22 mouse cellular contexts compared by ENCODE assay signal in the genomic region with DNA sequence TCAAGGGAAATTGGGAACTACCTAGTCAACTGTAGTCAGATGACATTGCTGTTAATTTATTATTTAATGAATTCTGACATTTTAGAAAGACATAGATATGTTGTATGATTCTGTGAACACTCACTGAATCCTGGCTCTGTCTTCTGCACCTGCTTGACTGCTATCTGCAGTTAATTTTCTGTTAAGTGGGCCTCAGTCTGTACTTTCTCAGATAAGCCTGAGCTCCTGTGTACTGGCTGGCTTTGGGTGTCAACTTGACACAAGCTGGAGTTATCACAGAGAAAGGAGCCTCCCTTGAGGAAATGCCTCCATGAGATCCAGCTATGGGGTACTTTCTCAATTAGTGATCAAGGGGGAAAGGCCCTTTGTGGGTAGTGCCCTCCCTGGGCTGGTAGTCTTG.
A peak's percentile ranks its signal among the peaks of the same experiment; 100 is the strongest.
DNase-seq lines count a peak whose midpoint lies in the region; ATAC-seq and TF ChIP-seq lines count a peak whose summit lies in the region.
"Had no signal": no experiment of that assay in that cellular context is flagged by ENCODE, and none has a peak within 500 bp of the region (broad histone marks: within the 10 kb centered on the region; RNA-seq: fewer than 3 reads in every experiment).

No protein-coding gene starts in this region.

- peak; percentile 85 for ATAC-seq in liver, embryonic 11.5 days (replicated peaks; ENCODE audit: low FRiP score)
- peak; percentile 87 for ATAC-seq in liver, embryonic 14.5 days (ENCODE audit: insufficient read depth)
- peak; percentile 50; the same call in 1 of the 2 replicates for ATAC-seq in liver, postnatal 0 days
- no peak for ATAC-seq in midbrain, embryonic 13.5 days
- ATAC-seq: activated CD4-positive, CD25-positive, alpha-beta regulatory T cell, adult 4 months; CD4-positive, CD25-positive, alpha-beta regulatory T cell, adult 4 months; forebrain, embryonic 15.5 days had no signal

- H3K4me1 ChIP-seq in liver, embryonic 11.5 days (replicated peaks; ENCODE audit: control insufficient read depth, insufficient read depth, low read length), result peaks cover 18% of the 10 kb centered on the region
- H3K4me1 ChIP-seq in liver, embryonic 14.5 days (replicated peaks; ENCODE audit: control insufficient read depth in 2 of 2, insufficient read depth in 2 of 2, low read length in 1 of 2), result peaks cover 21 to 26% of the 10 kb centered on the region in 2 experiments
- no peaks in the 10 kb centered on the region for H3K4me1 ChIP-seq in liver, postnatal 0 days (ENCODE audit: insufficient read depth)
- H3K4me1 ChIP-seq in midbrain, embryonic 13.5 days (replicated peaks), result no peaks in the 10 kb centered on the region
- H3K4me1 ChIP-seq: forebrain, embryonic 12.5 days; forebrain, embryonic 15.5 days; hindbrain, embryonic 12.5 days; hindbrain, embryonic 15.5 days had no signal

- intact Hi-C loops in left cerebral cortex, postnatal 25 days (cut with DNase I), result loop anchor here (5.0 kb wide), 1 partner anchor 68 kb away; no protein-coding TSS in a partner anchor

- no peak overlapping the region for H3K9ac ChIP-seq in liver, embryonic 11.5 days (ENCODE audit: low read depth, low read length)
- H3K9ac ChIP-seq in liver, embryonic 14.5 days (replicated peaks), result no peak overlapping the region
- H3K9ac ChIP-seq in liver, postnatal 0 days (replicated peaks), result no peak overlapping the region
- H3K9ac ChIP-seq in midbrain, embryonic 13.5 days (replicated peaks), result no peak overlapping the region
- H3K9ac ChIP-seq: forebrain, embryonic 12.5 days; forebrain, embryonic 15.5 days; heart, embryonic 13.5 days; hindbrain, embryonic 12.5 days; hindbrain, embryonic 15.5 days had no signal

- no peak overlapping the region; the same call in 1 of the 2 replicates for H3K27ac ChIP-seq in liver, embryonic 11.5 days (ENCODE audit: low read depth, low read length)
- H3K27ac ChIP-seq in liver, embryonic 14.5 days, result no peak overlapping the region
- H3K27ac ChIP-seq in liver, postnatal 0 days (ENCODE audit: low read depth), result no peak overlapping the region
- no peak overlapping the region for H3K27ac ChIP-seq in midbrain, embryonic 13.5 days
- H3K27ac ChIP-seq: forebrain, embryonic 12.5 days; forebrain, embryonic 15.5 days; heart, embryonic 13.5 days; hindbrain, embryonic 12.5 days; hindbrain, embryonic 15.5 days had no signal

- no peak overlapping the region; the same call in 1 of the 2 replicates for H3K4me2 ChIP-seq in liver, embryonic 11.5 days
- H3K4me2 ChIP-seq in liver, embryonic 14.5 days (ENCODE audit: low read depth), result peak overlapping the region; percentile 7; the same call in 1 of the 2 replicates
- H3K4me2 ChIP-seq in liver, postnatal 0 days (ENCODE audit: low read depth, low read length), result no peak overlapping the region
- no peak overlapping the region for H3K4me2 ChIP-seq in midbrain, embryonic 13.5 days (replicated peaks)
- H3K4me2 ChIP-seq: forebrain, embryonic 12.5 days; forebrain, embryonic 15.5 days; heart, embryonic 13.5 days; hindbrain, embryonic 12.5 days; hindbrain, embryonic 15.5 days had no signal

- no peaks in the 10 kb centered on the region for H3K27me3 ChIP-seq in liver, embryonic 11.5 days (replicated peaks; ENCODE audit: control insufficient read depth, insufficient read depth, low read length)
- H3K27me3 ChIP-seq in liver, embryonic 14.5 days (ENCODE audit: control insufficient read depth, insufficient read depth, low read length), result no peaks in the 10 kb centered on the region
- no peaks in the 10 kb centered on the region for H3K27me3 ChIP-seq in liver, postnatal 0 days (ENCODE audit: insufficient read depth, low read length)
- no peaks in the 10 kb centered on the region for H3K27me3 ChIP-seq in midbrain, embryonic 13.5 days
- H3K27me3 ChIP-seq: forebrain, embryonic 12.5 days; forebrain, embryonic 15.5 days; heart, embryonic 13.5 days; hindbrain, embryonic 12.5 days; hindbrain, embryonic 15.5 days had no signal

- H3K9me3 ChIP-seq in liver, embryonic 11.5 days (ENCODE audit: control insufficient read depth, low read length), result no peaks in the 10 kb centered on the region
- no peaks in the 10 kb centered on the region for H3K9me3 ChIP-seq in liver, embryonic 14.5 days (ENCODE audit: control insufficient read depth, low read length)
- no peaks in the 10 kb centered on the region for H3K9me3 ChIP-seq in liver, postnatal 0 days (ENCODE audit: low read length)
- H3K9me3 ChIP-seq in midbrain, embryonic 13.5 days, result no peaks in the 10 kb centered on the region
- H3K9me3 ChIP-seq: forebrain, embryonic 12.5 days; forebrain, embryonic 15.5 days; heart, embryonic 13.5 days; hindbrain, embryonic 12.5 days; hindbrain, embryonic 15.5 days had no signal

- TF ChIP-seq CTCF in liver, embryonic 14.5 days (IDR thresholded peaks at IDR 0.05; ENCODE audit: low read depth), result no peak
- TF ChIP-seq CTCF in liver, postnatal 0 days (IDR thresholded peaks at IDR 0.05; ENCODE audit: low read depth), result no peak

- no peaks in the 10 kb centered on the region for H3K36me3 ChIP-seq in liver, embryonic 11.5 days (ENCODE audit: control insufficient read depth, insufficient read depth, low read length)
- H3K36me3 ChIP-seq in liver, embryonic 14.5 days (replicated peaks; ENCODE audit: control insufficient read depth, insufficient read depth, low read depth), result no peaks in the 10 kb centered on the region
- H3K36me3 ChIP-seq in liver, postnatal 0 days (replicated peaks; ENCODE audit: insufficient read depth, low read length), result no peaks in the 10 kb centered on the region
- no peaks in the 10 kb centered on the region for H3K36me3 ChIP-seq in midbrain, embryonic 13.5 days
- H3K36me3 ChIP-seq: forebrain, embryonic 12.5 days; forebrain, embryonic 15.5 days; heart, embryonic 13.5 days; hindbrain, embryonic 12.5 days; hindbrain, embryonic 15.5 days had no signal

- TF ChIP-seq EP300 in liver, embryonic 14.5 days (IDR thresholded peaks at IDR 0.05; ENCODE audit: low read depth), result peak; percentile 77
- TF ChIP-seq EP300 in liver, postnatal 0 days (IDR thresholded peaks at IDR 0.05; ENCODE audit: low read depth), result peak; percentile 74

- H3K4me3 ChIP-seq in liver, embryonic 11.5 days (ENCODE audit: low read depth, low read length), result no peak overlapping the region
- no peak overlapping the region for H3K4me3 ChIP-seq in liver, embryonic 14.5 days (ENCODE audit: insufficient read depth in 1 of 2, low read depth in 2 of 2, low read length in 2 of 2)
- no peak overlapping the region for H3K4me3 ChIP-seq in liver, postnatal 0 days (ENCODE audit: low read depth, low read length)
- no peak overlapping the region for H3K4me3 ChIP-seq in midbrain, embryonic 13.5 days (replicated peaks)
- H3K4me3 ChIP-seq: forebrain, embryonic 12.5 days; forebrain, embryonic 15.5 days; heart, embryonic 13.5 days; hindbrain, embryonic 12.5 days; hindbrain, embryonic 15.5 days had no signal

- no peak for DNase-seq in liver, embryonic 11.5 days (ENCODE audit: low spot score)
- peak in 1 of 3 experiments; percentile 42 for DNase-seq in liver, embryonic 14.5 days (ENCODE audit: low read depth in 3 of 3, low spot score in 3 of 3)
- no peak for DNase-seq in liver, postnatal 0 days
- no peak for DNase-seq in lung, adult 18-20 months
- no peak for DNase-seq in left cerebral cortex, postnatal 25 days (ENCODE audit: low spot score in 2 of 2)
- no peak for DNase-seq in lung, postnatal 14 days
- DNase-seq: adrenal gland, adult 8-10 months; adrenal gland, postnatal 25 days; cerebellum, adult 18-20 months; cerebellum, adult 9-10 months; cerebellum, postnatal 14 days; gastrocnemius, postnatal 25 days; heart, adult 18-20 months; heart, postnatal 14 days had no signal
